Mouse (Mus musculus) left cerebral cortex, postnatal 4 days (tissue): ENCODE measurements around the gene Cfb. TPM values are rescaled to one million over a fixed set of nuclear protein-coding genes. Genes with fewer than 3 reads are reported as not detected.
"Not testable (repeated sequence)": the region's sequence is repeated elsewhere in the genome, so short reads cannot be mapped to it uniquely, and the experiment has no call there.

Source experiments
- DNase-seq: peaks from one replicate; pipeline ENCODE4 v3.0.0-alpha.2; 2022
- intact Hi-C: fragments of 180-260 bp; cut with DNase I; formaldehyde crosslinking; loops from one replicate; pipeline ENCODE4 v1.15.1; 2025
- microRNA-seq: library from miRNA; unstranded; fragments of <30 nt; microRNA quantifications from one replicate; pipeline ENCODE4 v1.2.0, GENCODE M21; 2022
- total RNA-seq, 2 experiments: library from RNA; stranded (reverse); gene quantifications; 2 replicates each; pipeline ENCODE4 v1.2.3; 2021

Gene Cfb
- total RNA-seq, 2 experiments from 2014 or later: 0.28 to 0.66 TPM

GRCm38 (mm10) chr17:34838785-34839184 lies 23.5 kb downstream of the Cfb start:
- no peak for DNase-seq
- intact Hi-C loops: loop anchor here (5.0 kb wide), 1 partner anchor 186 kb away; no protein-coding TSS in a partner anchor

GRCm38 (mm10) chr17:34837464-34838324 lies 24.6 kb downstream of the Cfb start:
- intact Hi-C loops: loop anchor here (5.0 kb wide), 1 partner anchor 185 kb away; no protein-coding TSS in a partner anchor
- DNase-seq: peak; percentile 23

GRCm38 (mm10) chr17:34836856-34837221 lies 25.5 kb downstream of the Cfb start, which contains the start of the genes Stk19 and Dxo:
TSS of gene Stk19 (minus strand) at chr17:34836945.
TSS of gene Dxo (plus strand) at chr17:34837019.
- intact Hi-C loops: loop anchor here (5.0 kb wide), 1 partner anchor 185 kb away; no protein-coding TSS in a partner anchor
- peak; percentile 97 for DNase-seq

- no peak for DNase-seq
- intact Hi-C loops: loop anchor here (5.0 kb wide), 1 partner anchor 184 kb away; no protein-coding TSS in a partner anchor
Measured at GRCm38 (mm10) chr17:34836155-34836855, 26.0 kb downstream of the Cfb start.

- intact Hi-C loops, DNase-seq: not testable (repeated sequence)
Measured at GRCm38 (mm10) chr17:34830776-34831175, 31.5 kb downstream of the Cfb start.

- intact Hi-C loops: no loop called here
Measured at GRCm38 (mm10) chr17:34814818-34815370, 47.4 kb downstream of the Cfb start.

GRCm38 (mm10) chr17:34813747-34814146 lies 48.6 kb downstream of the Cfb start:
- DNase-seq: peak; percentile 35

More at GRCm38 (mm10) chr17:34814818-34815370, 47.4 kb downstream of the Cfb start:
- DNase-seq: no peak

GRCm38 (mm10) chr17:34811275-34811674 lies 51.0 kb downstream of the Cfb start:
- intact Hi-C loops: no loop called here

More at GRCm38 (mm10) chr17:34813747-34814146, 48.6 kb downstream of the Cfb start:
- intact Hi-C loops: not testable (repeated sequence)

GRCm38 (mm10) chr17:34810811-34811210 lies 51.5 kb downstream of the Cfb start:
- intact Hi-C loops, DNase-seq: not testable (repeated sequence)

More at GRCm38 (mm10) chr17:34811275-34811674, 51.0 kb downstream of the Cfb start:
- no peak for DNase-seq

GRCm38 (mm10) chr17:34810411-34810810 lies 51.9 kb downstream of the Cfb start:
- DNase-seq, intact Hi-C loops: not testable (repeated sequence)

GRCm38 (mm10) chr17:34808599-34809205 lies 53.6 kb downstream of the Cfb start:
- no peak for DNase-seq

GRCm38 (mm10) chr17:34807176-34807575 lies 55.1 kb downstream of the Cfb start:
- intact Hi-C loops: loop anchor here (5.0 kb wide), 1 partner anchor 140 kb away; no protein-coding TSS in a partner anchor
- DNase-seq: no peak

More at GRCm38 (mm10) chr17:34808599-34809205, 53.6 kb downstream of the Cfb start:
- intact Hi-C loops: loop anchor here (5.0 kb wide), 1 partner anchor 141 kb away; no protein-coding TSS in a partner anchor

Small RNA genes lying within 50 kb of the gene (microRNA-seq; reads per million reads assigned to microRNA genes)
- 1.5 reads per million for gene Mir6970
- 5.4 reads per million, percentile 13 among the genes with 10 or more reads in this experiment for gene Mir6971
- not detected for gene Mir6972

Other genes with a start within 250 kb of the Cfb start
- gene Egfl8, start 246.5 kb downstream of the Cfb start, total RNA-seq: 1 to 10 TPM; 4.9 to 5.9 TPM
- gene Ppt2, start 234.0 kb downstream of the Cfb start, total RNA-seq: 10 to 100 TPM; 30.3 to 32.7 TPM
- gene Prrt1, start 233.0 kb downstream of the Cfb start, total RNA-seq: 10 to 100 TPM; 78.2 to 81.9 TPM
- 10 to 100 TPM in 1 of 2 experiments, 1 to 10 TPM in 1; 7.9 to 10.5 TPM for gene Fkbpl, start 217.8 kb downstream of the Cfb start, total RNA-seq
- 10 to 100 TPM; 72.8 to 75.4 TPM for gene Atf6b, start 215.4 kb downstream of the Cfb start, total RNA-seq
- gene Tnxb, start 192.0 kb downstream of the Cfb start, total RNA-seq: 1 to 10 TPM; 1.9 to 2.2 TPM
- gene C4b, start 118.6 kb downstream of the Cfb start, total RNA-seq: 1 to 10 TPM; 4.4 TPM
- gene Cyp21a1, start 58.0 kb downstream of the Cfb start, total RNA-seq: not detected
- gene Stk19, start 25.6 kb downstream of the Cfb start, total RNA-seq: 10 to 100 TPM; 47.9 to 48.2 TPM
- gene Dxo, start 25.5 kb downstream of the Cfb start, total RNA-seq: 10 to 100 TPM; 33.8 to 38.1 TPM
- gene Skiv2l, start 12.3 kb downstream of the Cfb start, total RNA-seq: 10 to 100 TPM; 68.5 to 74.7 TPM
- 10 to 100 TPM; 31.7 to 32.8 TPM for gene Nelfe, start 12.1 kb downstream of the Cfb start, total RNA-seq
- gene Zbtb12, start 17.0 kb upstream of the Cfb start, total RNA-seq: 10 to 100 TPM; 35.4 to 38.3 TPM
- not detected for gene Gm20547, start 19.5 kb upstream of the Cfb start, total RNA-seq
- gene C2, start 35.7 kb upstream of the Cfb start, total RNA-seq: 1 to 10 TPM; 2.1 to 3.2 TPM
- gene Ehmt2, start 36.0 kb upstream of the Cfb start, total RNA-seq: 100 to 1,000 TPM; 232 to 251 TPM
- gene Slc44a4, start 51.9 kb upstream of the Cfb start, total RNA-seq: under 1 TPM in 1 of 2 experiments, not detected in 1; 0.20 TPM
- 10 to 100 TPM; 18.8 to 19.1 TPM for gene Neu1, start 68.7 kb upstream of the Cfb start, total RNA-seq
- 1 to 10 TPM; 1.6 to 2.3 TPM for gene Hspa1b, start 96.7 kb upstream of the Cfb start, total RNA-seq
- not detected for gene Gm20481, start 107.4 kb upstream of the Cfb start, total RNA-seq
- 1 to 10 TPM; 3.1 to 5.2 TPM for gene Hspa1a, start 109.6 kb upstream of the Cfb start, total RNA-seq
- gene Hspa1l, start 110.2 kb upstream of the Cfb start, total RNA-seq: under 1 TPM in 1 of 2 experiments, not detected in 1; 0.22 TPM
- 10 to 100 TPM; 35.9 to 38.5 TPM for gene Lsm2, start 119.3 kb upstream of the Cfb start, total RNA-seq
- gene Vars, start 138.5 kb upstream of the Cfb start, total RNA-seq: 10 to 100 TPM; 91.0 to 94.3 TPM
- under 1 TPM; 0.12 to 0.16 TPM for gene Vwa7, start 154.1 kb upstream of the Cfb start, total RNA-seq
- gene Sapcd1, start 165.5 kb upstream of the Cfb start, total RNA-seq: under 1 TPM; 0.98 to 0.99 TPM
- gene Msh5, start 184.2 kb upstream of the Cfb start, total RNA-seq: 1 to 10 TPM; 2.0 to 3.2 TPM
- gene Clic1, start 187.4 kb upstream of the Cfb start, total RNA-seq: 10 to 100 TPM; 20.2 to 20.3 TPM
- 100 to 1,000 TPM; 101 to 115 TPM for gene Ddah2, start 196.5 kb upstream of the Cfb start, total RNA-seq
- gene Ly6g6c, start 202.9 kb upstream of the Cfb start, total RNA-seq: not detected
- not detected for gene Mpig6b, start 203.7 kb upstream of the Cfb start, total RNA-seq
- gene Ly6g6e, start 214.4 kb upstream of the Cfb start, total RNA-seq: 1 to 10 TPM; 2.8 to 3.4 TPM
- not detected for gene Ly6g6d, start 215.5 kb upstream of the Cfb start, total RNA-seq
- not detected for gene Ly6g6f, start 223.1 kb upstream of the Cfb start, total RNA-seq
- gene Abhd16a, start 226.7 kb upstream of the Cfb start, total RNA-seq: 10 to 100 TPM; 66.7 to 73.6 TPM
- not detected for gene Ly6g5c, start 245.8 kb upstream of the Cfb start, total RNA-seq